Mouse (Mus musculus) heart, postnatal 0 days (tissue): ENCODE measurements at regions not wholly inside any gene's neighbourhood (a gene's known extent, or its start where the extent isn't known, plus 50 kb on each side); places are given as distances from the start of the nearest gene placed in this dataset.

Source experiments
- CTCF ChIP-seq: IDR thresholded peaks from 2 replicates; pipeline ENCODE4 v1.5.1; 2016; ENCODE audit warnings: antibody characterized with exemption, control low read depth, low read depth
- EP300 ChIP-seq: IDR thresholded peaks from 2 replicates; pipeline ENCODE4 v1.6.1; 2016; ENCODE audit warnings: antibody characterized with exemption, low read depth

DNA sequence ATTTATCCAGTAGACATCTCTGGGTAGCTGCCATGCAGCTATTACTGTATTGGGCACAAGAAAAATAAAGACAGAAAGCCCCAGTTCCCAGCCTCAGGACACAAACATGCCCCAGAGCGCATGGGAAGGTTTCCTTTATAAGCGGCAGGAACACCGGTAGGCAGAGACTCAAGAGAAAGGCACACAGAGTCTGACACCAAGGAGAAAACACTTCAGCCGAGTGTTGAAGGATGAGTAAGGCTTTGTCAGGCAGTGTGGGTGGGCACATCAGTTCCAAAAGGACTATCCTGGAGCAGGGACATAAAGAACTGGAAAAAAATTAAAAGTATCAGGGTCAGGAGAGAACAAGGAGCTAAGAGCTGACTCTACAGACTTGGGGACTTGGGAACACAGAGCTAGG lies 115.5 kb downstream of the Nedd1 start:
- TF ChIP-seq CTCF (no peak), EP300 (no peak)
